Mouse (Mus musculus) CH12.LX (cell line): ENCODE data around the gene Mfsd4b1. TPM values are rescaled to one million over a fixed set of nuclear protein-coding genes. Genes with fewer than 3 reads are reported as not detected.

Experiments
- DNase-seq: peaks from one replicate; pipeline ENCODE4 v3.0.0-alpha.2; 2013; ENCODE audit errors: extremely low read depth
- H3K27ac ChIP-seq: 2 replicates; pipeline ENCODE4 v1.5.1; 2012; ENCODE audit warnings: low read depth, mild to moderate bottlenecking, control low read depth, moderate library complexity; ENCODE audit not compliant: insufficient read depth
- H3K27me3 ChIP-seq: replicated peaks from 2 replicates; pipeline ENCODE3; 2012; ENCODE audit warnings: inconsistent platforms
- H3K36me3 ChIP-seq, 2 experiments: replicated peaks in 1 of 2; 2 replicates each; pipeline versions ENCODE3 to v1.6.1; 2012; ENCODE audit warnings: inconsistent platforms in 1 of 2, low read length in 1 of 2, mild to moderate bottlenecking in 1 of 2, mixed read lengths in 1 of 2, moderate library complexity in 1 of 2; ENCODE audit not compliant: control insufficient read depth in 1 of 2, insufficient read depth in 1 of 2
- H3K4me1 ChIP-seq, 2 experiments: 2 replicates each; pipeline ENCODE4 v1.6.1; 2012; ENCODE audit warnings: inconsistent platforms in 1 of 2, moderate library complexity in 1 of 2; ENCODE audit not compliant: insufficient read depth in 2 of 2, control insufficient read depth in 1 of 2
- H3K4me2 ChIP-seq: 2 replicates; pipeline ENCODE4 v1.6.1; 2012; ENCODE audit warnings: low read depth, mild to moderate bottlenecking, control low read depth; ENCODE audit not compliant: poor library complexity, insufficient read depth, severe bottlenecking
- H3K4me3 ChIP-seq, 3 experiments: fragments of 150-350 bp in 1 of 3; sonication (generic) in 1 of 3; replicated peaks in 1 of 3; 2 replicates each; pipeline versions ENCODE3 to v1.5.1; 2011 to 2012; ENCODE audit warnings: low read depth in 2 of 3, low read length in 2 of 3, mild to moderate bottlenecking in 2 of 3, moderate library complexity in 2 of 3, control low read depth in 1 of 3, improper control_type of control experiment in 1 of 3, inconsistent platforms in 1 of 3, mixed read lengths in 1 of 3; ENCODE audit not compliant: poor library complexity in 1 of 3
- H3K79me2 ChIP-seq: replicated peaks from 2 replicates; pipeline ENCODE4 v1.6.1; 2012; ENCODE audit warnings: mild to moderate bottlenecking, moderate library complexity; ENCODE audit not compliant: control insufficient read depth, poor library complexity, insufficient read depth, severe bottlenecking; ENCODE audit errors: extremely low read depth
- H3K9ac ChIP-seq: 2 replicates; pipeline ENCODE4 v1.6.1; 2012; ENCODE audit warnings: low read depth, mild to moderate bottlenecking, control low read depth, moderate library complexity; ENCODE audit not compliant: insufficient read depth
- H3K9me3 ChIP-seq: replicated peaks from 2 replicates; pipeline ENCODE3; 2012; ENCODE audit warnings: low read length, inconsistent platforms, mixed read lengths
- BHLHE40 ChIP-seq: IDR thresholded peaks from 2 replicates; pipeline ENCODE4 v1.6.1; 2011; ENCODE audit warnings: mild to moderate bottlenecking, low read depth, low read length, improper control_type of control experiment
- CHD2 ChIP-seq: IDR thresholded peaks from 2 replicates; pipeline ENCODE4 v1.6.1; 2011; ENCODE audit warnings: low read length, improper control_type of control experiment
- CTCF ChIP-seq, 2 experiments: IDR thresholded peaks in 1 of 2; conservative IDR thresholded peaks in 1 of 2; 2 replicates each; pipeline ENCODE4 v1.5.1; 2011 to 2012; ENCODE audit warnings: low read depth in 2 of 2, low read length in 2 of 2, improper control_type of control experiment in 1 of 2, inconsistent platforms in 1 of 2, mild to moderate bottlenecking in 1 of 2, moderate library complexity in 1 of 2
- E2F4 ChIP-seq: IDR thresholded peaks from 2 replicates; pipeline ENCODE4 v1.6.1; 2011; ENCODE audit warnings: low read depth, low read length, improper control_type of control experiment; ENCODE audit not compliant: insufficient replicate concordance
- ELF1 ChIP-seq: IDR thresholded peaks from 2 replicates; pipeline ENCODE4 v1.6.1; 2014; ENCODE audit warnings: low read depth, mild to moderate bottlenecking, inconsistent platforms, low read length, improper control_type of control experiment
- EP300 ChIP-seq: IDR thresholded peaks from 2 replicates; pipeline ENCODE4 v1.6.1; 2011; ENCODE audit warnings: low read length, improper control_type of control experiment
- GABPA ChIP-seq: IDR thresholded peaks from 2 replicates; pipeline ENCODE4 v1.6.1; 2012; ENCODE audit warnings: low read depth, low read length, improper control_type of control experiment, inconsistent platforms; ENCODE audit not compliant: insufficient replicate concordance
- HCFC1 ChIP-seq: IDR thresholded peaks from 2 replicates; pipeline ENCODE4 v1.6.1; 2012; ENCODE audit warnings: low read depth, mild to moderate bottlenecking, inconsistent platforms, low read length, improper control_type of control experiment
- IRF4 ChIP-seq: IDR thresholded peaks from 2 replicates; pipeline ENCODE4 v1.6.1; 2014; ENCODE audit warnings: low read depth, mild to moderate bottlenecking, inconsistent platforms, low read length, improper control_type of control experiment
- KAT2A ChIP-seq: IDR thresholded peaks from 2 replicates; pipeline ENCODE4 v1.6.1; 2012; ENCODE audit warnings: low read length, improper control_type of control experiment, inconsistent platforms; ENCODE audit not compliant: insufficient replicate concordance
- MAFK ChIP-seq: IDR thresholded peaks from 2 replicates; pipeline ENCODE4 v1.6.1; 2011; ENCODE audit warnings: low read length, improper control_type of control experiment; ENCODE audit not compliant: insufficient replicate concordance
- MAZ ChIP-seq: IDR thresholded peaks from 2 replicates; pipeline ENCODE4 v1.6.1; 2012; ENCODE audit warnings: low read depth, mild to moderate bottlenecking, inconsistent platforms, low read length, improper control_type of control experiment, moderate library complexity
- MEF2A ChIP-seq: IDR thresholded peaks from 2 replicates; pipeline ENCODE4 v1.6.1; 2014; ENCODE audit warnings: low read depth, mild to moderate bottlenecking, inconsistent platforms, low read length, improper control_type of control experiment, borderline replicate concordance
- NRF1 ChIP-seq: IDR thresholded peaks from 2 replicates; pipeline ENCODE4 v1.6.1; 2014; ENCODE audit warnings: low read depth, mild to moderate bottlenecking, inconsistent platforms, low read length, improper control_type of control experiment, moderate library complexity
- PAX5 ChIP-seq: IDR thresholded peaks from 2 replicates; pipeline ENCODE4 v1.6.1; 2012; ENCODE audit warnings: low read length, inconsistent platforms, mixed read lengths
- RAD21 ChIP-seq: IDR thresholded peaks from 2 replicates; pipeline ENCODE4 v1.6.1; 2011; ENCODE audit warnings: low read depth, mild to moderate bottlenecking, low read length, improper control_type of control experiment, moderate library complexity
- SMC3 ChIP-seq: IDR thresholded peaks from 2 replicates; pipeline ENCODE4 v1.6.1; 2011; ENCODE audit warnings: low read depth, low read length, improper control_type of control experiment
- TBP ChIP-seq: conservative IDR thresholded peaks from 2 replicates; pipeline ENCODE4 v1.6.1; 2011; ENCODE audit warnings: low read depth, low read length, improper control_type of control experiment
- UBTF ChIP-seq: IDR thresholded peaks from 2 replicates; pipeline ENCODE4 v1.6.1; 2012; ENCODE audit warnings: low read depth, mild to moderate bottlenecking, inconsistent platforms, low read length, improper control_type of control experiment, moderate library complexity
- USF2 ChIP-seq: conservative IDR thresholded peaks from 2 replicates; pipeline ENCODE4 v1.6.1; 2011; ENCODE audit warnings: low read depth, low read length, improper control_type of control experiment
- ZKSCAN1 ChIP-seq: IDR thresholded peaks from 2 replicates; pipeline ENCODE4 v1.6.1; 2012; ENCODE audit warnings: low read depth, inconsistent platforms, low read length, improper control_type of control experiment, borderline replicate concordance
- dilution Hi-C: fragments of 300-500 bp; cut with MboI; formaldehyde crosslinking; loops from 2 replicates; pipeline ENCODE4 v1.14.3; 2020; ENCODE audit warnings: low sequenced_read_pairs; ENCODE audit not compliant: extremely low pct_unique_long_range_greater_than_20kb, extremely low pct_ligation_motif_present
- in situ Hi-C: fragments of 300-500 bp; cut with MboI; formaldehyde crosslinking; loops from 3 replicates; pipeline ENCODE4 v1.14.3; 2019; ENCODE audit warnings: low sequenced_read_pairs, low pct_ligation_motif_present, low pct_unique_long_range_greater_than_20kb, mixed read lengths
- polyA plus RNA-seq: library from polyadenylated mRNA; unstranded; fragments of >175 nt; gene quantifications from 2 replicates; pipeline ENCODE4 v1.2.1, GENCODE M21; 2012; ENCODE audit warnings: low read depth; ENCODE audit not compliant: insufficient read length
- total RNA-seq, 2 experiments: library from RNA; depleted of rRNA; stranded (reverse); fragments of 300-350 nt in 1 of 2; fragments of >200 nt in 1 of 2; gene quantifications; 2 replicates each; pipeline ENCODE4 v1.2.3; 2012 to 2014

Gene Mfsd4b1
- total and polyA plus RNA-seq, 3 experiments: not detected

- no peak overlapping the region for H3K4me2 ChIP-seq
- no peak overlapping the region for H3K27ac ChIP-seq
- no peak for TF ChIP-seq KAT2A
- TF ChIP-seq USF2: no peak
- TF ChIP-seq TBP: no peak
- TF ChIP-seq BHLHE40: no peak
- peak; percentile 57 for TF ChIP-seq SMC3
- no peak for TF ChIP-seq UBTF
- peak; percentile 23 for TF ChIP-seq RAD21
- TF ChIP-seq EP300: no peak
- TF ChIP-seq IRF4: no peak
- no peak for TF ChIP-seq HCFC1
- TF ChIP-seq ZKSCAN1: no peak
- no peak for TF ChIP-seq ELF1
- TF ChIP-seq E2F4: no peak
- no peak for TF ChIP-seq MEF2A
- TF ChIP-seq CTCF (conservative IDR thresholded peaks at IDR 0.05 in 1 of 2, IDR thresholded peaks at IDR 0.05 in 1 of 2; ENCODE audit: low read depth in 2 of 2, low read length in 2 of 2): peak in 1 of 2 experiments; percentile 52; a peak in 2 of 4 replicates
- H3K36me3 ChIP-seq: peaks cover 0 to 3% of the 10 kb centered on the region in 2 experiments
- no peak for DNase-seq
- H3K4me3 ChIP-seq: no peak overlapping the region
- H3K79me2 ChIP-seq: no peaks in the 10 kb centered on the region
- H3K9me3 ChIP-seq: no peaks in the 10 kb centered on the region
- H3K4me1 ChIP-seq: 0 out of 4 replicates have a peak, but pooled peaks cover 0 to 3% of the 10 kb centered on the region in 2 experiments
- dilution Hi-C loops: no loop called here
- in situ Hi-C loops: no loop called here
- H3K9ac ChIP-seq: no peak overlapping the region
- H3K27me3 ChIP-seq: no peaks in the 10 kb centered on the region
These were observed 16.3 kb upstream of the Mfsd4b1 start for GRCm38 (mm10) chr10:40041339-40041738.

- no peaks in the 10 kb centered on the region for H3K27me3 ChIP-seq
- no peaks in the 10 kb centered on the region for H3K9me3 ChIP-seq
- no peak for TF ChIP-seq GABPA
- TF ChIP-seq RAD21: no peak
- TF ChIP-seq UBTF: no peak
- TF ChIP-seq MAZ: no peak
- TF ChIP-seq CHD2: no peak
- TF ChIP-seq BHLHE40: no peak
- no peak for TF ChIP-seq SMC3
- TF ChIP-seq TBP: no peak
- no peak for TF ChIP-seq NRF1
- no peak for TF ChIP-seq IRF4
- TF ChIP-seq PAX5: no peak
- no peak for TF ChIP-seq MAFK
- TF ChIP-seq CTCF (conservative IDR thresholded peaks at IDR 0.05 in 1 of 2, IDR thresholded peaks at IDR 0.05 in 1 of 2; ENCODE audit: low read depth in 2 of 2, low read length in 2 of 2): no peak
- no peaks in the 10 kb centered on the region for H3K79me2 ChIP-seq
- H3K36me3 ChIP-seq: no peaks in the 10 kb centered on the region
- no peak overlapping the region for H3K9ac ChIP-seq
- DNase-seq: no peak
- H3K27ac ChIP-seq: no peak overlapping the region
- dilution Hi-C loops (no loop called here), in situ Hi-C loops (no loop called here)
- H3K4me1 ChIP-seq: no peaks in the 10 kb centered on the region
- H3K4me3 ChIP-seq: no peak overlapping the region
- H3K4me2 ChIP-seq: no peak overlapping the region
These were observed 11.9 kb upstream of the Mfsd4b1 start for GRCm38 (mm10) chr10:40036686-40037560.
